Mouse (Mus musculus) mouse embryonic stem cell (cell line): Measurements from ENCODE around the gene Zscan2.

ENCODE experiments used
- in situ Hi-C, 2 experiments: fragments of 300-500 bp; cut with MboI; formaldehyde crosslinking; loops; 1 replicate in 1 of 2; 3 replicates in 1 of 2; pipeline ENCODE4 v1.14.3; 2019 to 2020; ENCODE audit warnings: low sequenced_read_pairs in 2 of 2, low pct_unique_long_range_greater_than_20kb in 1 of 2, mixed read lengths in 1 of 2; ENCODE audit not compliant: unreplicated experiment in 1 of 2

Zscan2 gene

GRCm38 (mm10) chr7:80900944-80901501, 40.3 kb downstream of the Zscan2 start, which contains the start of gene Wdr73:
Wdr73 (minus strand) TSS chr7:80901269.
- in situ Hi-C loops = no loop called here

DNA sequence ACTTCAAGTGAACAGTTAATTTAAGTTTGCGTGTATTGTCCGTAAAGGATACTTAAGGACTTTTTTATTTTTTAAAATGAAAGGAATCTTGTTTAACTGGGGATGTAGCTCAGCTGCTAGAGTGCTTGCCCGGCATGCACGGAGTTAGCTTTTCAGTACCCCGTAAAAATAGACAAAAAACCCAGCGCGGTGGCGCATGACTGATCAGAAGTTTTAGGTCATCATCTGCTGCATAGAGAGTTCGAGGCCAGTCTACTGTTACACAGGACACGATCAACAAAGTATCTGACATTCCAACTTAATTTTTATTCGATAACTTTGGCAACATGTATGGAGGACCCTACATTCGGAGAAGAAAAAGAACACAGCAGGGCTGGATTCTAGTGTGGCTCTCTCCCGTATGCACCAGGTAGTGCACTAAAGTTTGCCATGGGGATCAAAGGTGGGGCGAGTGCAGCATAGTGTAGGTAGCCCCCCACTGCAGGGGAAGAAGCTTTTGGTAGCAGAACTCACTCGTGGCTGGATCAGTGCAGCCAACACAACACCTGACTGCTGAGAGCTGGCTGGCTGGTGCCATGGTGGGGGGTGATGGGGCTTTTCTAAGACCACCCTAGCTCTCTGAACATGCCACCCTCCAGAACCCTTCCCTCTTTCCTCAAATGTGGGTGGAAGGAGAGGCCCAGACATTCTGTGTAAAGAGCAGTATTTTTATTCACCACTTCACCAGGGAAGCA, 41.0 kb downstream of the Zscan2 start:
- in situ Hi-C loops = no loop called here

DNA sequence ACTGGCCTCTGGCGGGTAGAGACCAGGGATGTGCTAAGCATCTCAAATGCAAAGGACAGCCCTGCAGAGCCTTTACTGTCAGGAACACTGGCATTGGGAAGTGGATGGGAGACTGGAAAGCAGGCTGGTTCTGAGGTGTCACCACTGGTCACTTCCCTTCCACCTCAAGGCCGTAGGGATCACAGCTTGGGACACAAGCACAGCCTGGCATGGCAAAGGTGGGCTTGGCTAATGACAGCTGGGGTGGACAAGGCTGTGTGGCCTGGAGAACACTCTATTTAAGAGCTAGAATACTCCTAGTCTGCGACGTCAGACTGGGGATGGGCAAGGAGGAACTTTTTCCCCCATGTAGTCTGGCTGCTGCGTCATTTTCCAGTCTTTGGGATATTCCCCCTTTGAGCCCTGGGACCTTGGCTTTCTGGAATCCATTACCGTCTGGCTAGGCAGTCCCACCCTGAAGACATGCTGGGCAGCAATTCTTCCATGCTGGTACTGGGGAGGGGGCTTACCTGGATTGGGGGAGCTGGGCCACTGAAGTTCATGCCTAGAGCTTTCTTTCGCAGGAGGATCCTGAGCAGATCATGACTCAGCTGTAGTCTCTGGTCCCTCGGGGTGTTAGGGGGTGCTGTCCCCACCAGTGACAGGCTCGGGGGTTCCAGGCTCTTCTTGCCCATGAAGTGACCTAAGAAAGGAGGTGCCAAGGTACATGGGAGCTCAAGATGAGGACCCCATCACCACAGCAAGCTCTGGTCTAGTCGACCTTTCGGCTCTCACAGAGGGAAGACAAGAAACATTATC, 43.1 kb downstream of the Zscan2 start:
- in situ Hi-C loops = no loop called here

DNA sequence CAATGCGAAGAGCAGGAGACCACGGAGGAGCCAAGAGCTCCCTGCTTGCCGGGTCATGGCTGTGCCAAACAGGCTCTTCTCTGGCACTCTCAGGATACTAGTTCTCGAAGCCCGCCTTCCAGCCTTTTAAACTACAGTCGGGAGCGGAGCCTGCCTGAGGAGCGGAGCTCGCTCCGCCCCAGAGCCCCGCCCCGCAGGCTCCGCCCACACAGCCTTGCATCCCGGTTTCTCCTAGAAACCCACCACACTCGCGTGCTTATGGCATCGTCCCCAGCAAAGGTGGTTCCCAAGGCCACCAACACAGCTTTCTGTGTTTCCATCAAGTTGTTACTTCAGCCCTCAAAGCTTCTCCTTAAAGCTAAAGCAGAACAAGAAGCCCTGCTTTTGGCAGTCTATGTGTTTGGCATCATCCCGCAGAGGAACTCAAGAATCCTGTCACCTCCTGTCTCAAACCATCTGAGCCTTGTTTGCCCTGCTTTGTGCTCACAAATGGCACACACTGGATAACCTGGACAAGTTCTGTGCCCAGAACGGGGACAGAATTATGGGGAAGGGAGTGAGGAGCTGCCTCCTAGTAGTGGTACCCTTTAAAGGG, 44.3 kb downstream of the Zscan2 start, which contains the start of gene Nmb:
Gene Nmb (minus strand): TSS at position 156 of the 595 bp plus-strand sequence.
- in situ Hi-C loops = no loop called here

DNA sequence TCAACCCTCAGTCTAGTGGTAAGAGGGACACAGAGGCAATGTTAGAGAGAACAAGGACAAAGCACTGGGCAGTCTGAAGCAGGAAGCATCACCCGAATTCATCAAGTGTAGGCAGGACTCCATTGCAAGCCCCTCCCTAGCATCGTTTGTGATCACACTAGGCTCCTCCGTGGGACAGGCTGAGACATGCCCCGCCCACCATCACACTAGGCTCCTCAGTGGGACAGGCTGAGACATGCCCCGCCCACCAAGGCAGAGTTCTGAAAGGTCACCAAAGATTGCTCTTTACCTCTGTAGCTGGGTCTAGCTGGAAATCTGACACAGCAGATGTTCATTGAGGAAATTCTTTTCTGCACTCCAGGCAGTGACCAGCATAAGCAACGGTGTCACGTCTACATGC, 50.3 kb downstream of the Zscan2 start:
- in situ Hi-C loops = no loop called here

- in situ Hi-C loops = no loop called here
Measured at GRCm38 (mm10) chr7:80912496-80912895, 51.8 kb downstream of the Zscan2 start.

DNA sequence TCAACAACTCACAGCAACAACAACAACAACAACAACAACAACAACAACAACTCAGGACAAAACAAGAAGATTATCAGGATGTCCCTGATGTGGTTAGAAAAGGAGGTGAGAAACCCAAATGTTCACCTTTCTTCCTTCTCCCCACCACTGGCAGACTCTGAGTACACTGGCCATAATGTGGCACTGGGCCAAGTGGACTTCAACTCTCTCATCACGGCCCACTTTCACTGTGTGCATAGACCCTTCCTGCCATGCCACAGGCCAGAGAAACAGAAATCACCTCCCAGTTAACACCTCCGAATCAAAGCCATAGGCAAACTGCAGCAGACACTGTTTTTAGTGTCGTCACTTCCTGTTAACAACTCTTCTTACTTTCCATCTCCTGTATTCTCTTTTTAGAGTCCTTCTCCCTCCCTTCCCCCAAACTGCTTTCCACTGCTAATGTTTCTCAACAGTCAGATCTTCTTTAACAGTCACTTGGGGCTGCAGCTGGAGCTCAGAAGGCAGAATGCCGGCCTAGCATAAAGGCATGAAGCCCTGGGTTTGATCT, 57.3 kb downstream of the Zscan2 start:
- in situ Hi-C loops = no loop called here

DNA sequence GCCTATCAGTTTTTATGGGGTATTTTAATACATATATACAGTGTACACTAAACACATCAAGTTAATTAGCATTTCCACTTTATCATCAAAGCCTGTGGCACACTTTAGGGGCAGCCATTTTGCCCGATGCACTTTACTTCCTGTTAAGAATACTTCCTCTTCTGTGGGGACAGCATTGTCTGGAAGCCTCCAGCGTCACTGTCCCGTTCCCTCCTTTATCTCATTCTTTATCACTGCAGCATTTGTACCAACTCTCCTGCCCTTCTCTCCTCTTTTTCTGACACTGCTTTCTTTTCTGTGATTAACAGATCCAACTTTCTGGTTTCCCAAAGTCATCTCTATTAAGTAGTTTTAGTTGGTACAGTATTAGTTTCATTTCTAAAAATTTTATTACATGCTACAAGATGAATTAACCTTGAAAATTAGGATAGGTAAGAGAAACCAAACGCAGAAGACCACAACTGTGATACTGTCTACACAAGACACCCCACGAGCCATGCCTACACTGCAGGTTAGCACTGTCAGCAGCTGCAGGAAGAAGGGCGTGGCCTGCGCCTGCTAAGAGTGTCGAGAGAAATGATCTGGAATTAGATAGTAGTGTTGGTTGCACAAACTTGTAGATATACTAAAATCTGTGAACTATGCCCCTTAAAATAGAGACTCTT, 58.4 kb downstream of the Zscan2 start:
- in situ Hi-C loops = no loop called here

DNA sequence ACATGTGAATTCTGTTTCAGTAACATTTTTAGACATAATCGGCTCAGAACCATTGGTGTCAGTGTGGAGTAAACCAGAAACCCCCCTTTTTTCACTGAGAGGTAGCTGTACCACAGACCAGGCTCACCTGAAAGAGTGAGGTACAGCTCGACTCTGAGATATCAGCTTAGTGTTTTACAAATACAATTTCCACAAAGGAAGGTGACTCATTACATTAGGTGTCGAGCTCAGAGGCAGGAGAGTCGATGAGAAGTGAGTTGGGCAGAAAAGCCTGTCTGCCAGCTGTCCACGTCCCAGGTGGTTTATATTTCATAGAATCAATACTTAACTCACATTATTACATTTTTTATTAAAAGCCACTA, 58.9 kb downstream of the Zscan2 start:
- in situ Hi-C loops = no loop called here

GRCm38 (mm10) chr7:80923165-80923564, 62.4 kb downstream of the Zscan2 start:
- in situ Hi-C loops = no loop called here
